Mouse (Mus musculus) heart, adult 8-10 months (tissue): ENCODE measurements around the gene Ces2h. TPM values are rescaled to one million over a fixed set of nuclear protein-coding genes. Genes with fewer than 3 reads are reported as not detected.

Experiments
- total RNA-seq, 4 experiments: library from RNA; stranded (reverse); gene quantifications; 2 replicates each; pipeline ENCODE4 v1.2.4; 2022

The Ces2h gene
- total RNA-seq, 4 experiments from 2014 or later, result not detected

Other genes with a start within 250 kb of the Ces2h start
- under 1 TPM; 0.40 to 0.62 (median 0.51) TPM for gene Ces2b, start 169.3 kb upstream of the Ces2h start, total RNA-seq
- gene Ces2c, start 153.8 kb upstream of the Ces2h start, total RNA-seq, result not detected
- gene Ces2e, start 74.6 kb upstream of the Ces2h start, total RNA-seq, result 1 to 10 TPM; 1.5 to 2.1 (median 1.8) TPM
- gene Ces2f, start 53.5 kb upstream of the Ces2h start, total RNA-seq, result not detected
- 1 to 10 TPM; 3.5 to 4.4 (median 3.9) TPM for gene Ces2g, start 39.1 kb upstream of the Ces2h start, total RNA-seq
- gene Ces3a, start 47.7 kb downstream of the Ces2h start, total RNA-seq, result under 1 TPM in 1 of 4 experiments, not detected in 3; 0.16 TPM
- gene Ces3b, start 82.9 kb downstream of the Ces2h start, total RNA-seq, result under 1 TPM in 2 of 4 experiments, not detected in 2; 0.26 to 0.33 TPM
- not detected for gene Ces4a, start 130.9 kb downstream of the Ces2h start, total RNA-seq
- 10 to 100 TPM; 19.2 to 21.8 (median 21.0) TPM for gene Cbfb, start 169.8 kb downstream of the Ces2h start, total RNA-seq
- gene D230025D16Rik, start 224.3 kb downstream of the Ces2h start, total RNA-seq, result 10 to 100 TPM; 14.4 to 20.9 (median 17.4) TPM